Mouse (Mus musculus) urinary bladder, postnatal 10 days (tissue): ENCODE data around the gene Dennd1a.

Experiments used
- DNase-seq: peaks from one replicate; pipeline ENCODE4 v3.0.0; 2022; ENCODE audit warnings: low spot score

The Dennd1a gene

GRCm38 (mm10) chr2:38229882-38230281 lies 57.3 kb downstream of the Dennd1a start:
- no peak for DNase-seq

DNA sequence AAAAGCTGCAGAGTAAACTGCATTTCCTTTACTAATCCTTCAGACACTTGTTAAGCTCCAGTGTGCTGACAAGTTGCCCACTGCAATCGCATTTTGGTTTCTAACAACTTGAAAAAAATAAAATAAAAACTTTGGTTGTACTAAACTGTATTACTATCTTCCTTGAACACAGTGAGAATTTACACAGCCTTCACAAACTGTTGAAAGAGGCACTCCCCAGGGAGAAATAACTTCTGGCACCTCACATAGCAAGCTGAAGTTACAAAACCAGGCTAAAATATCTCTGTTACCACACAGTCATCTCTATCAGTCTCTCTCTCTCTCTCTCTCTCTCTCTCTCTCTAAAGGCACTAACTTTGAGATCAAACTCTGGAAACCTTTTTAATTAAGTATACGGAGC lies 63.4 kb downstream of the Dennd1a start:
- DNase-seq, result no peak

- DNase-seq, result no peak
These were observed 65.7 kb downstream of the Dennd1a start for GRCm38 (mm10) chr2:38221461-38221860.

GRCm38 (mm10) chr2:38220687-38221435 lies 66.3 kb downstream of the Dennd1a start:
- no peak for DNase-seq

DNA sequence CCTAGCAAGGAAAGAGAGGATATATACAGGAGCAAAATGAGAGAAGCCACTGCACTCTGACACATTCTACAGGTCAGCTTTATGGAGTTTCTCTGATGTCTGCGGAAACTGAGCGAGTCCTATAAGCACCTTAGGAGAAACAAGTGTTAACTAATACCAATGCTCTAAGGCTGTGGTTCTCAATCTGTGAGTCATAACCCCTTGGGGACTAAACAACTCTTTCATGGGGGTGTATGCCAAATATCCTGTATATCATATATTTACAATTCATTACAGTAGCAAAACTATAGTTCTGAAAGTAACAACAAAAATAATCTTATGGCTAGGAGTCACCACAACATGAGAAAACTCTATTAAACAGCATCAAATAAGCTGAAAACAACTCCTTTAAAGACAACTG lies 67.5 kb downstream of the Dennd1a start:
- DNase-seq, result no peak

DNA sequence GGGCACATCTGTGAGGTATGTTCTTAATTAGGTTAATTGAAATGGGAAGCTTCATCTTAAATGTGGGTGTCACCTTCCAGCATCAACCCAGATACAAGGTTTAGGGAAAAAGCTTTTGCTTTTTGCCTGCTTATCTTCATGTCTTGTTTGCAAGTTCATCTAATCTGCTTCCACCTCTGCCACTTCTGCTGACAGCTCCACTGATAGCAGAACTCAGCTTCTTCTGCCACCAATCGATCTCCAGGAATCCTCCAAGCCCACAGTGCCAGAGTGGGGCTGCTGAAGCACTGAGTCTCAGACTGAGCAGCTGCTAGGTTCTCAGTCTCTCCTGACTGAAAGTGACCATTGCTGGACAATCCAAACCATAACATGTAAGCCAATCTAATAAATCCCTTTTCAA lies 74.1 kb downstream of the Dennd1a start:
- no peak for DNase-seq

- DNase-seq, result no peak
These were observed 75.8 kb downstream of the Dennd1a start for GRCm38 (mm10) chr2:38211426-38211825.

- no peak for DNase-seq
These were observed 79.4 kb downstream of the Dennd1a start for GRCm38 (mm10) chr2:38207752-38208151.

- no peak for DNase-seq
These were observed 81.9 kb downstream of the Dennd1a start for GRCm38 (mm10) chr2:38205281-38205680.

DNA sequence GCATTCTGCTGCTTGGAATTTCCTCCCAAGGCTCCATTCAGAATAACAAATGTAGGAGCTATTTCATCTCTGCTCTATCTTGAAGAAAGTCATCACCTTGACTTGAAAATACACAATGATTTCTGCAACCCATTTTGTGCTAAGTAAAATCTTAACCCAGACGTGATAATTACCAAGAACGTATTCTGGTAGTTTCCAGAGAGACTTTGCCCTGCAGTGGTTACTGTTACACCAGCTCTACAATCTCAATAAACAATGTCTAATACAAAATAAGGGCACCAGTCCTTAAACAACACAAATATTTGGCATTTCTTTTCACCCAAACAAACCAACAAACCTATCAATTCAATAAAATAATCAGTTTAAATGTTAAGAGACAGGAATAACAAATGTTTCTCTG lies 82.5 kb downstream of the Dennd1a start:
- DNase-seq, result no peak

DNA sequence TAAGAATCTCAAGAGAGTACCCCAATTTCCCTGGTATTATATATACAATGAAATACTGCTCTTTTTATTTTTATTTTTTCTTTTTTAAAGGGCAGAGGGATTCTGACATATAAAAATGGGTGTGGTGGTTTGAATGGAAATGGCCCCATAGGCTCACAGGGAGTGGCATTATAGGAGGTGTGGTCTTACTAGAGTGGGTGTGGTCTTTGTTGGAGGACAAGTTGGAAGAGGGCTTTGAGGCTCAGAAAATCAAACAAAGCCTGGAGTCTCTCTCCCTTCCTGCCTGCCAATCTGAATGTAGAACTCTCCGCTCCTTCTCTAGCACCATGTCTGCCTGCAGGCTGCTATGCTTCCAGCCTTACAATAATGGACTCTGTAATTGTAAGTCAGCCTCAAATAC lies 89.1 kb downstream of the Dennd1a start:
- DNase-seq, result no peak

DNA sequence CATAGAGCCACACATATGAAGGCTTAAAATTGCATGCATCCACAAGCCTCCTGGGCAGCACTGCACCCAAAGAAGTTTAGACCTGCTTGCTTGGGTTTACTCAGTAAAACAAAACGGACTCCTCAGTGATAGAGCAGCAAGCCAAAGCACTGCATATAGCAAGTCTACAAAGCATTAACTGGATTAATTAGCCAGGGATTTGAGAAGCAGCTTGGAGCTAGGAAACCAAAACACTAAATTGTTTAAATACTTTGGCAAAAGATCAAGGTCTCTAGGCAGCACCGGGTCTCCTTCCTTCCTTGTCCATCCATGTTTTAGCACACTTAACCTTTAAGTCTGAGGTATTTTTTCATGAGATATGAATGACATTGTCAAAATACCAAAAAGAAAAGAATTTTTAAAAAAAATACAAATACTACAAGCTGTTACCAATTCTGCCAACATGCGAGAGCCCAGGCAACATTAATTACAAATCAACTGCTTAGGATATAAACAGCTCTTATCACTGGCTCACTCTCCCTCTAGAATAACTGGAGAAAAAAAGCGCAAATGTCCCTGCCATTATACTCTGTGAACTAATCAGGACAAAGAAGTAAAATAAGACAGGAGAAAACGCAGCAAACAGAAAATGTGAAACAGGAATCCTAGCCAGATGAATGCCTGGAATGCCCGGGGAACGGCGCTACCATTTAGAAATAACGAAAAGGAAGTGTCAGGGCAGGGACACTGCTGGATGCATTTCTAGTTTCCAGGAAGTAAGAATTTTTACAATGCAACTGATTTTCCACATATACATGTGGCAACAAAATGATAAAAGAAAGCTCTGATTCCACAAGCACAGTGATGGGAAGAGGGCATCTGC lies 90.8 kb downstream of the Dennd1a start:
- no peak for DNase-seq

- no peak for DNase-seq
These were observed 95.2 kb downstream of the Dennd1a start for GRCm38 (mm10) chr2:38192007-38192406.

- no peak for DNase-seq
These were observed 95.6 kb downstream of the Dennd1a start for GRCm38 (mm10) chr2:38191601-38192000.

DNA sequence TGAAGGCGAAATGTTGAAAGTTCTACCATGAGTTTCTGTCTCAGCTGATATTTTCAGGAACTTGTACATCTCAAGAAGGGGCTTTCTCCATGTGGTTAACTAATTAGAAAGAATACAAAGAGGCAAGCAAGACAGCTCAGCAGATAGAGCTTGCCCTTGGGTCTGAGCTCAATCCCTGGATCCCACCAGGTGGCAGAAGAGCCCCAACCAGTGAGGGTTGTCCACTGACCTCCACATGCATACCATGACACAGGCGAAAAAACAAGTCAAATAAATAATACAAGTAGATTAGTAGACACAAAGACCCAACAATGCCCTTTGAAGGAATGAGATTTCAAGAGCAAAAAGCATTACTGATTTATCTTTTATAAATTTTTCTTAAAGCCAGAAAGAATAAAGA lies 100.8 kb downstream of the Dennd1a start:
- no peak for DNase-seq

- no peak for DNase-seq
These were observed 102.2 kb downstream of the Dennd1a start for GRCm38 (mm10) chr2:38184977-38185376.

DNA sequence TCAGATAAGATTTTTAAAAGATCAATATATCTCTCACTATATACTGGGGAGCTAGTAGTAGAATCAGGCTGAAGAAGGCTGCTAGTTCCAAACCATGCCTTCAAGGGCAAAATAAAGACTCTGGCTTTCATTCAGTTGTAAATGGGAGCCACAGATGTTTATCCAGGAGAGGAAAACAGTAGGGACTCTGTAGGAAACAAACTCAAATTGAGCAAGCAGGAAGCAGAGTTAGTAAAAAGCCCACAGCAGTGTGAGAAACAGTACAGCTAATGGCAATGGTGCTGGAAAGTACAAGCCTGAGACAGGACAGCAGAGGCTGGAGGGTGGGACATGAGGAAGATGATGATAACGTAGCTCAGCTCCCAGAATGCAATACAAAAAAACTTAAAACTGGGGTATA lies 103.3 kb downstream of the Dennd1a start:
- DNase-seq, result no peak

DNA sequence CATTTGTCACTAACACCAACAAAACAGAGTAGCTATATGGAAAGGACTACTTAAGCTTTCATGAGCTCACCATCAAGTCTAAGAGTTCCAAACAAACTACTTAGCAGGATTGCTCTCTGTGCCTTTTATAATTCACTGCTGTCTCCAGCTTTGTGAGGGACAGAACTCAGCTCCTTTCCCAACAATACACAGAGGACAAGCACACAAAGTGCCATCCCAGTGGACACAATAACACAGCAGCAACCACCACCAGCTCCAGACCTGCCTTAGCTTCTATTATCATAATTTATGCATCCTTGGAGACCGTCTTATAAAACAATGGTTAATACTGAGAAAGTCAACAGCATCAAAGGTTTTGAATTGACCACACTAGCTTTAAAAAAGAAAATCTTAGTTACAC lies 104.9 kb downstream of the Dennd1a start:
- no peak for DNase-seq

- no peak for DNase-seq
These were observed 109.6 kb downstream of the Dennd1a start for GRCm38 (mm10) chr2:38177583-38177978.

GRCm38 (mm10) chr2:38176870-38177582 lies 110.2 kb downstream of the Dennd1a start:
- DNase-seq, result no peak

GRCm38 (mm10) chr2:38175276-38175675 lies 111.9 kb downstream of the Dennd1a start:
- DNase-seq, result no peak

- no peak for DNase-seq
These were observed 118.6 kb downstream of the Dennd1a start for GRCm38 (mm10) chr2:38168606-38169005.

DNA sequence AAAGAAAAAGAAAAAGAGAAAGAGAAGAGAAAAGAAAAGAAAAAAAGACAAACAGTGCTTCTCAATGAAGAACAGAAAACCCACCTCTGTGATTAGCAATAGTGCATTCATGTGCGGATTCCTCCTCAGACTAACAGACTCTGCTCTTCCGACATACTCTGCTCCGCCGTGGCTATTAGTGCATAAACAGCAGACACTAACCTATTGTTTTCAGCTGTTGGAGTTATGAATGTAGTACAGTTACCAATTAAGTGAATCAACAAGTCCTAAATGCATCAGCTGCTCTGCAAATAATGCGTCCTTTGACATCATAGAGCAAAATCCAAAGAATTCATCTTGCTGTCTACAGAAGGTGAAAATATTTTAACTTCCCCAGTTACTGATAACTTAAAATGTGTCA lies 121.2 kb downstream of the Dennd1a start:
- DNase-seq, result no peak
